Mouse (Mus musculus) CD4-positive helper T cell, adult 2 months (primary cell): ENCODE measurements at regions not wholly inside any gene's neighbourhood (a gene's known extent, or its start where the extent isn't known, plus 50 kb on each side); places are given as distances from the start of the nearest gene placed in this dataset.
A peak's percentile ranks its signal among the peaks of the same experiment; 100 is the strongest.

Source experiments
- DNase-seq: peaks from one replicate; pipeline ENCODE4 v3.0.0-alpha.2; 2012; ENCODE audit warnings: low read depth, missing footprints, low spot score

DNA sequence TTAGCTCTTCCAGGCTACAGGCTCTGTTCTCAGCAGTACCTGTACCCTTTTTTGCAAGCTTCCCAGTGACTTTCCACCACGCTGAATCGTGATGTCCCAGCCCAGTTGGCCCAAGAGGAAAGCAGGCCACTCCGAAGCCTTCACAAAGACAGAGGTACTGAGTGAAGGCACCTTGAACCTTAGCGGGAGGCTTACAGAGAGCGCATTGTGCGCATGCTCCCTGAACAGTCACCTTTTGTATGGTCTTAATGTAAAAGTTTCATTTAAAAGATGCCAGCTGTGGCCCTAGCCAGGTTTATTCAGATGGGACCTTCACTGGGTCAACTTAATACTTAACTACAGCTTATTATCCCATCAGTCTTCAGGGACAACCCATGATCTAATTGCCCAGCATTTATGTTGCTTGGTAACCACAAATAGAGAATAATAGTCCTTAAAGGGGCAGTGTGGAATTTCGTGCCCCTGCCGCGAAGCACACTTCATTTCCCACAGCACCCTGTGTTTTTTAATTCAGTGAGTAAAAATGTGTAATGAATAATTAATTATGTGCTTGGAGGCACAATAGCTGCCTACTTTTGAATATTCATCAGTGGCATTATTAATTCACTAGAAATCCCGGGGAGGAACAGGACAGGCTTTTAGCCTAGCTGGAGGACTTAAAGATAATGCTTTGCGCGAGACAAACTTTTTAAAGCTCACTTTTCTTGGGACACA lies 111.3 kb upstream of the Vrk1 start:
- no peak for DNase-seq

DNA sequence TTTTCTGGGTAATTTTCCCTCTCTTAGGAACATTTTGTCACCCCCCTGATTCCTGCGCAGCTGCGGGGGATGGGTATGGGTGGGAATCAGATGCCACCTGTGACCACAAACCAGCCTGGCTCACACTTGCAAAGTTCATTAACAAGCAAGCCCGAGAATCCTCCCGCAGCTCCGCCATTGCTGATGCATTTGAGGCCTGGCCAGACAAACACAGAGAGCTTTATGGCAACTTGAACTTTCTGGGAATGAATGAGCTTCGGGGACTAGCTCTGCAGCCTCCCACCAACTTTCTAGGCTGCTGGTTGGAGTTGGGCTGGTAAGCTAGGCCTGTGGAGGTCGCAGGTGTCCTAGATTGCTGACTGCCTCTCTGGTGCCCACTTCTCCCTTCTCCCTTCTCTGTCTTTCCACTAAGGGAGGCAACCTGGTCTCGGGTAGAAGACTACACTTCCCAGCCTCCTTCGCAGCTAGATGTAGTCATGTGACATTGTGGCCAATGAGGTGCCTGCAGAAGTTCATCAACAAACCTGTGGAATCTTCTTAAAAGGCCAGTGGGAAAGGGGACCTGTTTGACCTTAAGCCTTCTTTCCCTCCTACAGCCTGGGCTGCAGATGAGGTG lies 110.6 kb upstream of the Vrk1 start:
- DNase-seq = no peak

- DNase-seq = no peak
Observed at GRCm38 (mm10) chr12:105900479-105900878, 109.5 kb upstream of the Vrk1 start.

GRCm38 (mm10) chr12:105903072-105903471 lies 107.0 kb upstream of the Vrk1 start:
- no peak for DNase-seq

DNA sequence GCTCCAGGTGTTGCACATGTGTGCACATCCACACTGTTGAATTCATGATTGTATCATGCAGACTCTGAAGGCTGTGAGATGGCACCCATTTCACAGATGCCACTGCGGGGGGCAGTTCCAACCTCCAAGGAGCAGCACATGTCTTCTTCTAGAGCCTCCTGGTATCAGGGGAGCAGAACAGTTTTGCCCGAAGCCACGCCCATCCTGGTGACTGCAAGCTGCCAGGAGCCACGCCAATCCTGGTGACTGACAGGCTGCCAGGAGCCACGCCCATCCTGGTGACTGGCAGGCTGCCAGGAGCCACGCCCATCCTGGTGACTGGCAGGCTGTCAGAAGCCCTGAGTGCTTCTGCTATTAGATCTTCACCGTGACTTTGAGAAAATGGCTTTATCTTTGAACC lies 103.4 kb upstream of the Vrk1 start:
- peak; percentile 49 for DNase-seq

DNA sequence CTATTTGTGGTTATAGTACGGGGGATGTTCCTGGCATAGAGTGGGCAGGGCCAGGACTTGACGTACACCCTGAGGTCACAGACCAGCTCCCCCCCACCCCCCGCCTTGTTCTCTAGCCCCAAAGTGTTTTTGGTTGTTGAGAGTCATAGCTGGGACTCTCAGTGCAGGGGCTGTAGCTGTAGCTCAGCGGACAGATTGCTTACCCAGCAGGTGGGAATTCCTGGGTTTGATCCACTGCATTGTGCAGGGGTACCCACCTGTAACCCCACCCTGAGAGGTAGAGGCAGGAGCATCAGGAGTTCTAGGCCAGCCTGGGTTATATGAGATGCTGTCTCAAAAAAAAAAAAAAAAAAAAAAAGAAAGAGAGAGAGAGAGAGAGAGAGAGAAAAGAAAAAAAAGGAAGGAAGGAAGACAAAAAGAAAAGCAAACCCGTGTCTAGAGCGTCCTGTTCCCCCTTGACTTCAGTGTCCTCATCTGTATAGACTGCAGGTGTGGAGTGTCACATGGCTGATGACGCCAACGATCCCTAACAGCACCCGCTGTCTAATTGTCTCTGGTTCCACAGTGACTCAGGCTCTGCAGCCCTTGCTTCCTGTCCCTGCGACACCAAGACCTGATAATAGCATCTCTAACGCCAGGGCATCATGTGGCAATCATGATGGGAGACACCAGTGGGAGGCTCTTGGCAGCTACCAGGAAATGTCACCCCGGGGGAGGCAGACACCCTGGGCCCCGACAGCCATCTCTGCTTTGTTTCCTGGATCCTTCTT lies 102.0 kb upstream of the Vrk1 start:
- DNase-seq = no peak

DNA sequence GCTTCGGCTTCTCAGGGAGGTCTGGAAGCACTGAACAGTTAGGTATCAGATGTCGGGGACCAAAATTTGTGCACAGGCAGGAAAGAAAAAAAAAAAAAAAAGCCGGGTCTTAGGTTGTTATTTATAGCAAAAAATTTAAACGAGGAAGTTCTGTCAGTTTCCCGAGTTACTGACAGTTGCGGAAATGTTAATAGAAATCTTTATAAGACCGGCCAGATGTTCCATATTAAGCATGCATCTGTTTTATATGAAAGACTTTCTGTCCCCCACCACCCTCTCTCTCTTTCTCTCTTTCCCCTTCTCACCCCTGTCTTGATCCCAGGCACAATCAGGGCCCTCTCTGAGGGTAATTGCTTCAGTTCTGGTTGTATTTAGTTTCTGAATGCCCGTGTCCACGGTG lies 98.5 kb upstream of the Vrk1 start:
- DNase-seq = no peak

- no peak for DNase-seq
Observed at GRCm38 (mm10) chr12:105917388-105917963, 92.6 kb upstream of the Vrk1 start.

- DNase-seq = no peak
Observed at GRCm38 (mm10) chr12:105918775-105919174, 91.3 kb upstream of the Vrk1 start.

DNA sequence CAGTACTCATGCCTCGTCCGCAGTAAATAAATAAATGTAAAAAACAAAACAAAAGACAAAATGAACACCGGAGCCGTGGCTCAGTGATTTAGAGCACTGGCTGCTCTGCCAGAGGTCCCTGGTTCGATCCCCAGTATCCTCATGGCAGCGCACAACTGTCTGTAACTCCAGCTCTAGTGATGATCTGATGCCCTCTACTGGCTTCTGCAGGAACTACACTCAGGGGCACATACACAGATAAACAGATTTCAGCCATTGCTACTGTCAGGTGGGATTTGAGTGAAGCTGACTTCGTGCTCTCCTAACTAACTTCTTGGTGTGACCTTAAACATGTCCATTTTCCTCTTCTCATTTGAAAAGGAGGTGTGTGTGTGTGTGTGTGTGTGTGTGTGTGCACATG lies 82.8 kb upstream of the Vrk1 start:
- DNase-seq = no peak

GRCm38 (mm10) chr12:105929456-105929921 lies 80.5 kb upstream of the Vrk1 start:
- no peak for DNase-seq

DNA sequence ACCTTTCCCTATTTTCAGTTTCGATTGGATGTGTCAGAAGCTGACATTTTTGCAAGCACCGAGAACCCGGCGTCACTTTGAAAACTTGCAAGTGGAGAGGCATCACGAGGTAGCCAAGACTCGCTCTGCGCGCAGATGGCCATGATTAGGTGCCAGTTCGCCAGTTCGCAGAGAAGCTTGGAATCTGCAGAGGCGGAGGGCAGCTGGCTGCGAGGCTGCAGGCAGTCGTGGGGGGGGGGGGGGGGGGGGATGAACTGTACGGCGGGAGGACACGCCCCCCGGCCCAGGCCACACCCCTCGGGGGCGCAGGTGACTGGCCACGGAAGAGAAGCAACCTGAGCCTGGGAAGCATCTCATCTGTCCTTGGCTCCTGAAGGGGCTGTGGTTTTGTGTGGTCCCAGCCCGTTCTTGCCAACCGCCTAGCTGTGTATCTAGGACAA lies 74.6 kb upstream of the Vrk1 start:
- no peak for DNase-seq

DNA sequence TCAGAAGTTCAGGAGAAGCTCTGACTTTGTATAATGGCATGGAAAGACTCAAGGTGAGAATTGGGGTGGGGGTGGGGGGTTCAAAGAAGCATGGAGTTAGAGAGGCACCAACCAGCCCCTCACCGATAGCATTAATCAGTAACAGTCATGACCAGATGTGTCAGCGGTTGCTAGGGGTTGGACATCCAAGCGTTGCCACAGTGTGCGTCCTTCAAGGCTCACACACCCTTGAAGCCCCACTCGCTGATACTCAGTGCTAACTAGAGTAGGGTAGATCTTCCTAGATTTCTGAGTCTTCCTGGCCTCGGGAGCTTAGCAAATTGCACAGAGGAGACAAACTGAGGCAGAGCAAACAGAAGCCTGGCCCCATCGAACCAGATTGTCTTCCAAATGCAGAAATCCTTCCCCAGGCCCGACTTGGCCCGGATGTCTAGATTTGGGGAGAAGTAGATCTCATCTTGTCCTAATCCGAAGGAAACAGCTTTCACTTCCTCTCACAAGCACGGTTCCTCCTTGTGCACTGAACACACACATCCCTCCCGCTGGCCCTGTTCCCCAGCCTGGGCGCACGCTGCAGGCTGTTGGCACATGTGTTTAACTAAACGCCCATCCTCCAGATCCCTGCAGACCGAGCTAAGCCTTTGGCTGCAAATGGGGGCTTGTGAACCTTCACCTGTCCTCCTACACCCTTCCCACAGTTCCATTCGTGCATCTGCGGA lies 73.1 kb upstream of the Vrk1 start:
- no peak for DNase-seq

GRCm38 (mm10) chr12:105942136-105943076 lies 67.6 kb upstream of the Vrk1 start:
- no peak for DNase-seq

DNA sequence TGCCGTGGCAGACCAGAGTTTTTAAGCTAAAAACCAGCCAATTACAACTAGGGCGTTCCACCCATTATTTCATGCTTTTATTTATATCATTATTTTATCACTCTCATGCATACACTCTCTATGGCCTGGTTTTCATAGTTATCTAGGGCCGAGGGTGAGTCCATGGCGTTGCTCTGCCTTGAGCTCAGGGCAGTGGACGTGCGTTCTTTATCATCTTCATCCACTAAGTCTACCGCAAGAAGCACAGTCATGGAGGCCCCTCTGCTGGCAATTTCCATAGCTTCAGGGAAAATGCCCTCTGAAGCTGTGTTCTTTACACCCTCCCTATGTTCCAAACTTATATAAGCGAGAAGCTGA lies 67.0 kb upstream of the Vrk1 start:
- no peak for DNase-seq

- DNase-seq = peak; percentile 14
Observed at GRCm38 (mm10) chr12:105947332-105947731, 62.7 kb upstream of the Vrk1 start.

DNA sequence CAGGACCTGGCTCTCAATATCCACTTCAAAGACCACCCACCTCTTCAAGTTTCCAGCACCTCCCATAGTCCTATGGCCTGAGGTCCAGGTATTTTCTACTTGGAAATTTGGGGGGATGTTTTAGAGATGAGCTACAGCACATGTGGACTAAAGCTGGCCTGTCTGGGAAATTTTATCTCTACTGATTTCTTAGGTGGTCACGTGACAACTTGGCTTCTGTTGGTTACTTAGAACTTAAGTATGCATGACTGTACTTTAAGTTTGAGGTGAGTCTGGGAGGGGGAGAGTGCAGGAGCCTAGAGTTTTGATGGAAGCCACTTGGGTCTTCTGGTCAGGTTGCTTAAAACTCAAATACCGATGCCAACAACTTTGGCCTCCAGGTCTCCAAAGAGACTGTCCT lies 61.7 kb upstream of the Vrk1 start:
- DNase-seq = no peak

DNA sequence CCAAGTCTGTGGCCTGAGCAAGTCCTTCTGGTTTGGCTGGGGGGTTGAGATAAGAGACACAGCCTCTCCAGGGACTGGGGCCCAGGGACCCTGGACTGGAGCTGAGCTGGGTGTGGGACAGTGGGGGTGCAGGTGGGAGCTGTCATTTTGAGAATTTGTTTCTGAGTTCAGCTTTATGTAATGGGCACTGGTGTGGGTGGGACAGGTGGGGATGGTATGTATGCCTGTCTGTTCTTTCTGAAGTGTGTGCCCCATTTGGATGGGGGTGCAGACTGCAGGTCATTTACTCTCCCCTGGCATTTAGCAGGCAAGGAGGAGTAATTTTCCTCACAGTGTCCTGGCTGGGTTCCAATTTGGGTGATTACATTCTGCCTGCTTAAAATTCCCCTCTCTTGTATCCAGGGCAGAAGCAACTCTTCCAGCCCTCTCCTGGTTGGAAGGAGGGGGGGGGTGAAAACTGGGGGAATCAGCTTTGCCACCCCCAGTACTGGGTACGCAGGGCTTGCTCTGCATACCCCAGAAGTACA lies 54.2 kb upstream of the Vrk1 start:
- no peak for DNase-seq

- DNase-seq = no peak
Observed at GRCm38 (mm10) chr12:105959756-105960155, 50.3 kb upstream of the Vrk1 start.
